Comparison of ENCODE assay signal across 16 mouse cellular contexts in the genomic region with DNA sequence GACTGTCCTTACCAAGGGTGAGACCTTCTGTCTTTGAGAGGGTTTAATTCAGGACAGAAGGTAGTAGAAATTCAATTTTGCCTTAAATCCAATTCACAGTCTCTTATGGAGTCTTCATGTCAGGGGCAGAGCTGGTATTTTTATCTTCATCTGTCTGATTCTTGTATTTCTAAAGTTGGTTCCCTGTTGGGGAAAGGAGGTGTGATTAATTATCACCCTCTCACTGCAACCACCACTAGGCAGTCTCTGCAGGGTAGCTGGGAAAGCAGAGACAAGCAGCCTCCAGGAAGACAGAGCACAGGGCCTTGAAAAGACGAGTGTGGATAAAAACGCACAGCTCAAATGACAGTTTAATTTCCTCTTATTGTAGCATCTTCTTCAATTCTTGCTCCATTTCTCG.
"Had no signal": no experiment of that assay in that cellular context is flagged by ENCODE, and none has a peak within 500 bp of the region (broad histone marks: within the 10 kb centered on the region; RNA-seq: fewer than 3 reads in every experiment).

No protein-coding gene starts in this region.

- H3K36me3 ChIP-seq: liver, embryonic 12.5 days; midbrain, embryonic 13.5 days; midbrain, embryonic 15.5 days; neural tube, embryonic 12.5 days; stomach, embryonic 15.5 days had no signal

- H3K27me3 ChIP-seq: liver, embryonic 12.5 days; megakaryocyte, embryonic 14.5 days; midbrain, embryonic 13.5 days; midbrain, embryonic 15.5 days; neural tube, embryonic 12.5 days; stomach, embryonic 15.5 days had no signal

- H3K4me1 ChIP-seq: liver, embryonic 12.5 days; midbrain, embryonic 13.5 days; midbrain, embryonic 15.5 days; neural tube, embryonic 12.5 days; stomach, embryonic 15.5 days had no signal

- H3K4me2 ChIP-seq: liver, embryonic 12.5 days; lung, embryonic 14.5 days; midbrain, embryonic 13.5 days; midbrain, embryonic 15.5 days; neural tube, embryonic 12.5 days; stomach, embryonic 15.5 days had no signal

- H3K27ac ChIP-seq: liver, embryonic 12.5 days; liver, embryonic 14.5 days; midbrain, embryonic 13.5 days; midbrain, embryonic 15.5 days; neural tube, embryonic 12.5 days; stomach, embryonic 15.5 days; stomach, postnatal 0 days had no signal

- ATAC-seq: liver, embryonic 12.5 days; midbrain, embryonic 13.5 days; midbrain, embryonic 15.5 days had no signal

- DNase-seq: lung, adult 18-20 months; lung, embryonic 14.5 days; lung, postnatal 10 days; lung, postnatal 4 days; right cerebral cortex, postnatal 14 days; thymus, adult 18-20 months; thymus, postnatal 14 days; thymus, postnatal 36 days had no signal

- H3K9ac ChIP-seq: liver, embryonic 12.5 days; liver, embryonic 14.5 days; lung, embryonic 14.5 days; midbrain, embryonic 13.5 days; midbrain, embryonic 15.5 days; neural tube, embryonic 12.5 days; stomach, embryonic 15.5 days had no signal

- H3K9me3 ChIP-seq: liver, embryonic 12.5 days; midbrain, embryonic 13.5 days; midbrain, embryonic 15.5 days; neural tube, embryonic 12.5 days; stomach, embryonic 15.5 days had no signal

- H3K4me3 ChIP-seq: liver, embryonic 12.5 days; megakaryocyte, embryonic 14.5 days; midbrain, embryonic 13.5 days; midbrain, embryonic 15.5 days; neural tube, embryonic 12.5 days; stomach, embryonic 15.5 days had no signal
